Mouse (Mus musculus): ENCODE data around the gene Csrp3.

The Csrp3 gene

GRCm38 (mm10) chr7:48847820-48848650 lies at the start of gene Csrp3:
Gene Csrp3, minus strand, starts transcription at chr7:48848033.
- DNase-seq (ENCODE audit: low spot score): no peak

GRCm38 (mm10) chr7:48896051-48896450 lies 48.2 kb upstream of the Csrp3 start:
- DNase-seq (ENCODE audit: low spot score): no peak

- no peak for DNase-seq (ENCODE audit: low spot score)
Observed at GRCm38 (mm10) chr7:48895475-48895874, 47.6 kb upstream of the Csrp3 start.

GRCm38 (mm10) chr7:48894763-48895162 lies 46.9 kb upstream of the Csrp3 start:
- DNase-seq (ENCODE audit: low spot score): no peak

- DNase-seq (ENCODE audit: low spot score): peak; percentile 48
Observed at GRCm38 (mm10) chr7:48894152-48894551, 46.3 kb upstream of the Csrp3 start.

- DNase-seq (ENCODE audit: low spot score): no peak
Observed at GRCm38 (mm10) chr7:48893093-48893492, 45.3 kb upstream of the Csrp3 start.

- DNase-seq (ENCODE audit: low spot score): no peak
Observed at GRCm38 (mm10) chr7:48891029-48891428, 43.2 kb upstream of the Csrp3 start.

- no peak for DNase-seq (ENCODE audit: low spot score)
Observed at GRCm38 (mm10) chr7:48888751-48889150, 40.9 kb upstream of the Csrp3 start.

GRCm38 (mm10) chr7:48887973-48888372 lies 40.1 kb upstream of the Csrp3 start:
- no peak for DNase-seq (ENCODE audit: low spot score)

- DNase-seq (ENCODE audit: low spot score): no peak
Observed at GRCm38 (mm10) chr7:48884266-48884611, 36.4 kb upstream of the Csrp3 start.

- DNase-seq (ENCODE audit: low spot score): no peak
Observed at GRCm38 (mm10) chr7:48883525-48884265, 35.9 kb upstream of the Csrp3 start.

- peak; percentile 38 for DNase-seq (ENCODE audit: low spot score)
Observed at GRCm38 (mm10) chr7:48881971-48882609, 34.3 kb upstream of the Csrp3 start.

- DNase-seq (ENCODE audit: low spot score): peak; percentile 77
Observed at GRCm38 (mm10) chr7:48881486-48881885, 33.7 kb upstream of the Csrp3 start, which contains the start of gene E2f8. Gene E2f8, minus strand, starts transcription at chr7:48881596.

GRCm38 (mm10) chr7:48880591-48881481 lies 33.0 kb upstream of the Csrp3 start:
- peak; percentile 96 for DNase-seq (ENCODE audit: low spot score)

- no peak for DNase-seq (ENCODE audit: low spot score)
Observed at GRCm38 (mm10) chr7:48879574-48879973, 31.7 kb upstream of the Csrp3 start.

- no peak for DNase-seq (ENCODE audit: low spot score)
Observed at GRCm38 (mm10) chr7:48877786-48878390, 30.1 kb upstream of the Csrp3 start.

- peak; percentile 23 for DNase-seq (ENCODE audit: low spot score)
Observed at GRCm38 (mm10) chr7:48876526-48876925, 28.7 kb upstream of the Csrp3 start.

- no peak for DNase-seq (ENCODE audit: low spot score)
Observed at GRCm38 (mm10) chr7:48875096-48875495, 27.3 kb upstream of the Csrp3 start.

- DNase-seq (ENCODE audit: low spot score): no peak
Observed at GRCm38 (mm10) chr7:48871292-48871691, 23.5 kb upstream of the Csrp3 start.

- DNase-seq (ENCODE audit: low spot score): no peak
Observed at GRCm38 (mm10) chr7:48870579-48871180, 22.8 kb upstream of the Csrp3 start.

- DNase-seq (ENCODE audit: low spot score): no peak
Observed at GRCm38 (mm10) chr7:48870144-48870543, 22.3 kb upstream of the Csrp3 start.

Data from spleen, adult 12 weeks (tissue).